Mouse (Mus musculus) liver, postnatal 0 days (tissue): ENCODE results near the gene Lmbrd2. TPM values are rescaled to one million over a fixed set of nuclear protein-coding genes. Genes with fewer than 3 reads are reported as not detected.
A peak's percentile ranks its signal among the peaks of the same experiment; 100 is the strongest.

Experiments used
- ATAC-seq: fragments of 200-750 bp; cut with Nextera tagmentation; 2 replicates; pipeline ENCODE4 v1.8.0; 2017; ENCODE audit warnings: mild to moderate bottlenecking, moderate library complexity
- DNase-seq: peaks from one replicate; pipeline ENCODE4 v3.0.0-alpha.2; 2016
- H3K27ac ChIP-seq: fragments of 300-500 bp; sonication (generic); 2 replicates; pipeline ENCODE4 v1.5.1; 2014; ENCODE audit warnings: antibody characterized with exemption, moderate library complexity, mild to moderate bottlenecking, low read depth
- H3K27me3 ChIP-seq: fragments of 300-500 bp; sonication (generic); 2 replicates; pipeline ENCODE4 v1.6.1; 2014; ENCODE audit warnings: low read length, control low read depth, mixed read lengths; ENCODE audit not compliant: insufficient read depth
- H3K36me3 ChIP-seq: fragments of 300-500 bp; sonication (generic); replicated peaks from 2 replicates; pipeline ENCODE4 v1.6.1; 2014; ENCODE audit warnings: mild to moderate bottlenecking, control low read depth, low read length, moderate library complexity, mixed read lengths; ENCODE audit not compliant: insufficient read depth
- H3K4me1 ChIP-seq: fragments of 300-500 bp; sonication (generic); 2 replicates; pipeline ENCODE4 v1.6.1; 2014; ENCODE audit warnings: antibody characterized with exemption, mild to moderate bottlenecking, control low read depth; ENCODE audit not compliant: insufficient read depth
- H3K4me2 ChIP-seq: fragments of 300-500 bp; sonication (generic); 2 replicates; pipeline ENCODE4 v1.6.1; 2014; ENCODE audit warnings: low read depth, mild to moderate bottlenecking, low read length, moderate library complexity, mixed read lengths
- H3K4me3 ChIP-seq: fragments of 300-500 bp; sonication (generic); 2 replicates; pipeline ENCODE4 v1.5.1; 2014; ENCODE audit warnings: low read depth, low read length
- H3K9ac ChIP-seq: fragments of 300-500 bp; sonication (generic); replicated peaks from 2 replicates; pipeline ENCODE4 v1.6.1; 2014; ENCODE audit warnings: mild to moderate bottlenecking, moderate library complexity
- H3K9me3 ChIP-seq: fragments of 300-500 bp; sonication (generic); 2 replicates; pipeline ENCODE4 v1.6.1; 2016; ENCODE audit warnings: mild to moderate bottlenecking, control low read depth, low read length, mixed read lengths
- CTCF ChIP-seq: sonication (generic); IDR thresholded peaks from 2 replicates; pipeline ENCODE4 v1.5.1; 2016; ENCODE audit warnings: antibody characterized with exemption, low read depth
- EP300 ChIP-seq: IDR thresholded peaks from 2 replicates; pipeline ENCODE4 v1.6.1; 2016; ENCODE audit warnings: antibody characterized with exemption, low read depth, mild to moderate bottlenecking
- WGBS: fragments of 180-500 bp; shearing (Covaris S2); extraction: QIAGEN DNeasy Blood & Tissue Kit; methylation state at CpG from one replicate; pipeline ENCODE4 v1.1.7; 2014; ENCODE audit not compliant: insufficient replicate concordance; 5-methylcytosine and 5-hydroxymethylcytosine counted together
- polyA plus RNA-seq: library from polyadenylated mRNA; unstranded; fragments of >200 nt; fragmentation: Nextera tagmentation; extraction: Ambion mirVana; gene quantifications from 2 replicates; pipeline ENCODE4 v1.2.1, GENCODE M21; 2015

The Lmbrd2 gene
- polyA plus RNA-seq, 1 experiment from 2014 or later: 1.5 TPM

- WGBS: 63% methylated on average over 4 of the region's 4 CpGs
- peaks cover 4% of the 10 kb centered on the region for H3K4me1 ChIP-seq
- H3K27me3 ChIP-seq: no peaks in the 10 kb centered on the region
- no peak for TF ChIP-seq CTCF
- no peak for TF ChIP-seq EP300
- no peak overlapping the region for H3K9ac ChIP-seq
- H3K36me3 ChIP-seq: peaks cover 33% of the 10 kb centered on the region
- peak overlapping the region; percentile 29; the same call in 1 of the 2 replicates for H3K27ac ChIP-seq
- DNase-seq: no peak
- no peak overlapping the region for H3K4me3 ChIP-seq
- no peak overlapping the region for H3K4me2 ChIP-seq
- no peaks in the 10 kb centered on the region for H3K9me3 ChIP-seq
- peak; percentile 66; the same call in 1 of the 2 replicates for ATAC-seq
Observed at GRCm38 (mm10) chr15:9131499-9131888, 8.9 kb upstream of the Lmbrd2 start.

- no peak for TF ChIP-seq EP300
- no peak for TF ChIP-seq CTCF
- Histone ChIP-seq H3K27ac (no peak overlapping the region), H3K4me3 (no peak overlapping the region), H3K9me3 (no peaks in the 10 kb centered on the region), H3K27me3 (no peaks in the 10 kb centered on the region), H3K4me2 (no peak overlapping the region), H3K4me1 (peaks cover 4% of the 10 kb centered on the region), H3K9ac (no peak overlapping the region), H3K36me3 (peaks cover 30% of the 10 kb centered on the region)
- ATAC-seq: no peak
- WGBS: 85% methylated on average over 13 of the region's 13 CpGs
- DNase-seq: no peak
Observed at GRCm38 (mm10) chr15:9132693-9133443, 7.5 kb upstream of the Lmbrd2 start.

GRCm38 (mm10) chr15:9134891-9135507 is 5.4 kb upstream of the Lmbrd2 start:
- no peak overlapping the region for H3K4me2 ChIP-seq
- TF ChIP-seq EP300 (no peak), CTCF (no peak)
- DNase-seq: no peak
- no peak overlapping the region for H3K9ac ChIP-seq
- no peak for ATAC-seq
- H3K9me3 ChIP-seq: no peaks in the 10 kb centered on the region
- H3K36me3 ChIP-seq: peaks cover 28% of the 10 kb centered on the region
- no peak overlapping the region for H3K4me3 ChIP-seq
- 70% methylated on average over 6 of the region's 6 CpGs for WGBS
- peak overlapping the region; percentile 24; the same call in 1 of the 2 replicates for H3K27ac ChIP-seq
- H3K4me1 ChIP-seq: peaks cover 18% of the 10 kb centered on the region
- no peaks in the 10 kb centered on the region for H3K27me3 ChIP-seq

GRCm38 (mm10) chr15:9139447-9139846 is 903 bp upstream of the Lmbrd2 start:
- WGBS: 19% methylated on average over 10 of the region's 10 CpGs
- H3K4me3 ChIP-seq: peak overlapping the region; percentile 99
- DNase-seq: no peak
- no peak overlapping the region for H3K27ac ChIP-seq
- H3K27me3 ChIP-seq: no peaks in the 10 kb centered on the region
- H3K36me3 ChIP-seq: peaks cover 9% of the 10 kb centered on the region
- H3K9me3 ChIP-seq: no peaks in the 10 kb centered on the region
- peak overlapping the region; percentile 68 for H3K9ac ChIP-seq
- no peak for TF ChIP-seq EP300
- no peak for TF ChIP-seq CTCF
- peaks cover 22% of the 10 kb centered on the region for H3K4me1 ChIP-seq
- H3K4me2 ChIP-seq: peak overlapping the region; percentile 91
- ATAC-seq: no peak

GRCm38 (mm10) chr15:9140684-9141171 is 378 bp downstream of the Lmbrd2 start:
- Histone ChIP-seq H3K36me3 (peaks cover 5% of the 10 kb centered on the region; the same call in 1 of the 2 replicates), H3K27me3 (no peaks in the 10 kb centered on the region), H3K9ac (peak overlapping the region; percentile 92), H3K27ac (peak overlapping the region; percentile 86), H3K4me3 (peak overlapping the region; percentile 99), H3K4me1 (peaks cover 18% of the 10 kb centered on the region), H3K4me2 (peak overlapping the region; percentile 91), H3K9me3 (no peaks in the 10 kb centered on the region)
- under 1% methylated on average over 36 of the region's 37 CpGs for WGBS
- DNase-seq: no peak
- TF ChIP-seq CTCF (no peak), EP300 (no peak)
- ATAC-seq: peak; percentile 76

GRCm38 (mm10) chr15:9155325-9155724 is 15.0 kb downstream of the Lmbrd2 start, which contains the start of gene Skp2:
Skp2 (minus strand) TSS chr15:9155425.
- Histone ChIP-seq H3K4me1 (no peaks in the 10 kb centered on the region), H3K27me3 (no peaks in the 10 kb centered on the region), H3K9ac (no peak within 1 kb of the TSS), H3K27ac (no peak within 1 kb of the TSS), H3K36me3 (peaks cover 36% of the 10 kb centered on the region), H3K4me3 (no peak within 1 kb of the TSS), H3K9me3 (no peaks in the 10 kb centered on the region), H3K4me2 (no peak within 1 kb of the TSS)
- TF ChIP-seq CTCF: no peak
- TF ChIP-seq EP300: no peak
- DNase-seq (no peak), ATAC-seq (no peak)
